Mouse (Mus musculus): ENCODE results near the gene Slc47a2. TPM values are rescaled to one million over a fixed set of nuclear protein-coding genes. Genes with fewer than 3 reads are reported as not detected.

Slc47a2 gene
- total RNA-seq (2023): not detected

GRCm38 (mm10) chr11:61342505-61343420, at the start of gene Slc47a2:
TSS of gene Slc47a2 (minus strand) at chr11:61342860.

GRCm38 (mm10) chr11:61377881-61378613, 35.4 kb upstream of the Slc47a2 start, which contains the start of gene Slc47a1:
TSS of gene Slc47a1 (minus strand) at chr11:61378345.

GRCm38 (mm10) chr11:61266551-61267533, 75.8 kb downstream of the Slc47a2 start, which contains the start of gene Aldh3a2:
TSS of gene Aldh3a2 (minus strand) at chr11:61267464.

Other genes starting within 250 kb of the Slc47a2 start
- 19.8 TPM for gene Tnfrsf13b, start 216.1 kb downstream of the Slc47a2 start, total RNA-seq (2023)
- 95.4 TPM for gene Usp22, start 167.8 kb downstream of the Slc47a2 start, total RNA-seq (2023)
- not detected for gene Aldh3a1, start 135.3 kb downstream of the Slc47a2 start, total RNA-seq (2023)
- 39.1 TPM for gene Aldh3a2, start 75.4 kb downstream of the Slc47a2 start, total RNA-seq (2023)
- gene Slc47a1, start 35.5 kb upstream of the Slc47a2 start, total RNA-seq (2023): not detected
- gene Rnf112, start 111.3 kb upstream of the Slc47a2 start, total RNA-seq (2023): not detected
- gene Mfap4, start 142.6 kb upstream of the Slc47a2 start, total RNA-seq (2023): not detected
- 21.8 TPM for gene Mapk7, start 151.5 kb upstream of the Slc47a2 start, total RNA-seq (2023)
- not detected for gene B9d1, start 162.3 kb upstream of the Slc47a2 start, total RNA-seq (2023)
- 2.7 TPM for gene Epn2, start 236.8 kb upstream of the Slc47a2 start, total RNA-seq (2023)

All from CD8-positive naive resting alpha-beta T cell, adult 57 days (primary cell).